Mouse (Mus musculus): ENCODE results near the gene Cerk. TPM values are rescaled to one million over a fixed set of nuclear protein-coding genes. Genes with fewer than 3 reads are reported as not detected.

Gene Cerk
- 2.4 and 2.8 TPM in 2 replicates for polyA plus RNA-seq (2012; rRNA removed)

GRCm38 (mm10) chr15:86185689-86186569 lies at the start of gene Cerk:
Gene Cerk (minus strand): TSS chr15:86186141.

GRCm38 (mm10) chr15:86213753-86214548 lies 28.0 kb upstream of the Cerk start, which contains the start of gene Tbc1d22a:
Gene Tbc1d22a (plus strand): TSS chr15:86214459.

Other genes with a start within 250 kb of the Cerk start
- gene Celsr1, start 152.4 kb downstream of the Cerk start, polyA plus RNA-seq (2012; rRNA removed): 0.12 and 0.14 TPM in 2 replicates
- 6.2 and 7.3 TPM in 2 replicates for gene Gramd4, start 128.4 kb downstream of the Cerk start, polyA plus RNA-seq (2012; rRNA removed)
- 5.4 and 7.4 TPM in 2 replicates for gene Tbc1d22a, start 28.3 kb upstream of the Cerk start, polyA plus RNA-seq (2012; rRNA removed)